Mouse (Mus musculus) liver, adult 2 months (tissue): ENCODE measurements at regions not wholly inside any gene's neighbourhood (a gene's known extent, or its start where the extent isn't known, plus 50 kb on each side); places are given as distances from the start of the nearest gene placed in this dataset.

Experiments used
- DNase-seq: peaks from one replicate; pipeline ENCODE4 v3.0.0-alpha.2; 2011; ENCODE audit warnings: low read depth, low spot score; ENCODE audit errors: extremely low read depth
- H3K27ac ChIP-seq: fragments of 200-500 bp; replicated peaks from 2 replicates; pipeline ENCODE4 v1.5.1; 2012; ENCODE audit warnings: low read depth, mild to moderate bottlenecking, control low read depth, inconsistent platforms, low read length; ENCODE audit not compliant: insufficient read depth
- H3K27me3 ChIP-seq: fragments of 200-500 bp; 2 replicates; pipeline ENCODE4 v1.6.1; 2012; ENCODE audit warnings: mild to moderate bottlenecking, moderate library complexity, low read length, inconsistent platforms; ENCODE audit not compliant: control insufficient read depth, insufficient read depth
- H3K36me3 ChIP-seq: fragments of 200-500 bp; 2 replicates; pipeline ENCODE4 v1.6.1; 2012; ENCODE audit warnings: low read length, inconsistent platforms; ENCODE audit not compliant: control insufficient read depth, insufficient read depth
- H3K4me1 ChIP-seq: fragments of 200-500 bp; 2 replicates; pipeline ENCODE4 v1.6.1; 2011; ENCODE audit warnings: low read length; ENCODE audit not compliant: control insufficient read depth, insufficient read depth
- H3K4me3 ChIP-seq: fragments of 200-500 bp; 2 replicates; pipeline ENCODE4 v1.5.1; 2011; ENCODE audit warnings: low read depth, mild to moderate bottlenecking, control low read depth, low read length, moderate library complexity; ENCODE audit not compliant: insufficient read depth
- H3K79me2 ChIP-seq: fragments of 200-500 bp; 2 replicates; pipeline ENCODE4 v1.6.1; 2012; ENCODE audit warnings: inconsistent platforms, mild to moderate bottlenecking, low read length, moderate library complexity; ENCODE audit not compliant: control insufficient read depth, insufficient read depth
- H3K9ac ChIP-seq: fragments of 200-500 bp; 2 replicates; pipeline ENCODE4 v1.6.1; 2012; ENCODE audit warnings: low read depth, mild to moderate bottlenecking, control low read depth, inconsistent platforms, low read length
- CTCF ChIP-seq: fragments of 200-500 bp; IDR thresholded peaks from 2 replicates; pipeline ENCODE4 v1.5.1; 2011; ENCODE audit warnings: low read depth, low read length, control low read depth
- POLR2A ChIP-seq: fragments of 200-500 bp; IDR thresholded peaks from 2 replicates; pipeline ENCODE4 v1.6.1; 2011; ENCODE audit warnings: low read length, control low read depth; ENCODE audit not compliant: insufficient read depth; ENCODE audit errors: extremely low read depth
- WGBS: fragments of 180-500 bp; shearing (Covaris S2); methylation state at CpG from one replicate; pipeline ENCODE4 v1.1.7; 2018; 5-methylcytosine and 5-hydroxymethylcytosine counted together

- WGBS, result 94% methylated on average over 5 of the region's 5 CpGs
Measured at GRCm38 (mm10) chr13:99095006-99095405, 89.6 kb upstream of the Zfp366 start.

DNA sequence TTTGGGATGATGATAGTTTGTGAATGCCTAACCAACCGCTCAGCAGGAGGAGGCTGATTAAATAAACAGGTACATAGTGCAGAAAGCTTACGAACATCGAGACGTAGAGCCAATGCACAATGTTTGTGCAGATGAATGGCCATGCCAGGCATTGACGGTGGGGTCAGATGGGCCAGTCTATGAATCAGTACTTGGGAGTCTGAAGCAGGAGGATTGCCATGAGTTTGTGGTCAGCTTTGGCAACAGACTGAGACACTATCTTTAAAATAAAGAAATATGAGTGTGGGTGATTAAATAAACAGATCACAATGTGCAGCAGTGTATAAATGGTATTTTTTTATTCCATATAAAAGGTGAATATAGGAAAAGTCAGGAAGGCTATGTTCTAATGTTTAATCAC lies 90.4 kb upstream of the Zfp366 start:
- Histone ChIP-seq H3K36me3 (no peaks in the 10 kb centered on the region), H3K27ac (no peak overlapping the region), H3K4me1 (no peaks in the 10 kb centered on the region; the same call in 1 of the 2 replicates), H3K79me2 (no peaks in the 10 kb centered on the region), H3K9ac (no peak overlapping the region), H3K4me3 (no peak overlapping the region), H3K27me3 (no peaks in the 10 kb centered on the region)
- 29% methylated on average over 5 of the region's 5 CpGs for WGBS
- DNase-seq, result peak; percentile 30
- TF ChIP-seq CTCF, result no peak
- TF ChIP-seq POLR2A, result no peak

More at GRCm38 (mm10) chr13:99095006-99095405, 89.6 kb upstream of the Zfp366 start:
- H3K4me1 ChIP-seq, result no peaks in the 10 kb centered on the region; the same call in 1 of the 2 replicates
- H3K4me3 ChIP-seq, result no peak overlapping the region
- H3K27me3 ChIP-seq, result no peaks in the 10 kb centered on the region
- no peaks in the 10 kb centered on the region for H3K36me3 ChIP-seq
- no peak overlapping the region for H3K9ac ChIP-seq
- H3K79me2 ChIP-seq, result no peaks in the 10 kb centered on the region
- no peak overlapping the region for H3K27ac ChIP-seq
- TF ChIP-seq CTCF (no peak), POLR2A (no peak)
- no peak for DNase-seq

DNA sequence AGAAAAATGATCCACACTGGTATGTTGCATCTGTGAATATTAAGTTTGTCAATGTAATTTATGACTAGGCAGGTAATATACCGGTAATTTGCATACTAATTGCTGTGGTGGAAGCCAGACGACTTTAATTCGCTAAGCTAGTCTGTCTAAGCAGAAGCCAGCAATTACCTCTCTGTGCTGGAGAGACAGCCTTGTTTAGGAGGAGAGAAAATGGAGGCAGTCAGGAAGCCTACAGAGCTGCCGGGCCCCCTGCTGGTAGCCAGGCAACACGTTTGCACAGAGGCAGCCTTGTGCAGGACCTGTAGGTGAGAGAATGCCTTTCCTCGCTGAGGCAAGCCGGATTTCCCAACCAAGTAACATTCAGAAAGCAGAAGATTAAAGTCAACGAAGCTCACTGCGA lies 91.4 kb upstream of the Zfp366 start:
- no peak overlapping the region for H3K9ac ChIP-seq
- no peaks in the 10 kb centered on the region; the same call in 1 of the 2 replicates for H3K4me1 ChIP-seq
- no peaks in the 10 kb centered on the region for H3K79me2 ChIP-seq
- H3K27me3 ChIP-seq, result no peaks in the 10 kb centered on the region
- no peak overlapping the region for H3K4me3 ChIP-seq
- H3K27ac ChIP-seq, result no peak overlapping the region
- WGBS, result 5% methylated on average over 9 of the region's 9 CpGs
- TF ChIP-seq POLR2A (no peak), CTCF (peak; percentile 95)
- H3K36me3 ChIP-seq, result no peaks in the 10 kb centered on the region
- peak; percentile 80 for DNase-seq

- Histone ChIP-seq H3K4me3 (no peak overlapping the region), H3K79me2 (no peaks in the 10 kb centered on the region), H3K4me1 (no peaks in the 10 kb centered on the region; the same call in 1 of the 2 replicates), H3K27me3 (no peaks in the 10 kb centered on the region), H3K36me3 (no peaks in the 10 kb centered on the region), H3K27ac (peak overlapping the region; percentile 29), H3K9ac (no peak overlapping the region)
- DNase-seq, result peak; percentile 92
- no peak for TF ChIP-seq POLR2A
- no peak for TF ChIP-seq CTCF
- 22% methylated on average over 14 of the region's 14 CpGs for WGBS
Measured at GRCm38 (mm10) chr13:99092279-99092930, 92.2 kb upstream of the Zfp366 start.

- WGBS, result 41% methylated on average over 7 of the region's 7 CpGs
- Histone ChIP-seq H3K27me3 (no peaks in the 10 kb centered on the region), H3K4me1 (no peaks in the 10 kb centered on the region; the same call in 1 of the 2 replicates), H3K9ac (no peak overlapping the region), H3K36me3 (no peaks in the 10 kb centered on the region), H3K4me3 (no peak overlapping the region), H3K79me2 (no peaks in the 10 kb centered on the region), H3K27ac (no peak overlapping the region)
- DNase-seq, result peak; percentile 42
- TF ChIP-seq CTCF, result no peak
Measured at GRCm38 (mm10) chr13:99091562-99092278, 92.9 kb upstream of the Zfp366 start.

- 92% methylated on average over 3 of the region's 3 CpGs for WGBS
- Histone ChIP-seq H3K27ac (no peak overlapping the region), H3K4me1 (no peaks in the 10 kb centered on the region; the same call in 1 of the 2 replicates), H3K27me3 (no peaks in the 10 kb centered on the region), H3K79me2 (no peaks in the 10 kb centered on the region), H3K4me3 (no peak overlapping the region), H3K36me3 (no peaks in the 10 kb centered on the region), H3K9ac (no peak overlapping the region)
- no peak for DNase-seq
- TF ChIP-seq CTCF, result no peak
- no peak for TF ChIP-seq POLR2A
Measured at GRCm38 (mm10) chr13:99090361-99090760, 94.3 kb upstream of the Zfp366 start.
